Mouse (Mus musculus): Measurements from ENCODE around the gene Dpep2nb. TPM values are rescaled to one million over a fixed set of nuclear protein-coding genes. Genes with fewer than 3 reads are reported as not detected.
A peak's percentile ranks its signal among the peaks of the same experiment; 100 is the strongest.
"Not testable (repeated sequence)": the region's sequence is repeated elsewhere in the genome, so short reads cannot be mapped to it uniquely, and the experiment has no call there.

The Dpep2nb gene
- not detected for total RNA-seq (2021)
- long read RNA-seq, partial matches to known transcripts: 0 of 1 reads
- long read RNA-seq, other reads (novel, unspliced or antisense): 1 of 1 reads

- DNase-seq (ENCODE audit: low spot score in 2 of 2): no peak
These were observed at the start of gene Dpep2nb for GRCm38 (mm10) chr8:106005875-106006274. TSS of gene Dpep2nb (minus strand) at chr8:106005975.

GRCm38 (mm10) chr8:106055038-106055437 lies 49.3 kb upstream of the Dpep2nb start:
- DNase-seq (ENCODE audit: low spot score in 2 of 2): no peak

- DNase-seq (ENCODE audit: low spot score in 2 of 2): no peak
These were observed 48.5 kb upstream of the Dpep2nb start for GRCm38 (mm10) chr8:106054190-106054811.

DNA sequence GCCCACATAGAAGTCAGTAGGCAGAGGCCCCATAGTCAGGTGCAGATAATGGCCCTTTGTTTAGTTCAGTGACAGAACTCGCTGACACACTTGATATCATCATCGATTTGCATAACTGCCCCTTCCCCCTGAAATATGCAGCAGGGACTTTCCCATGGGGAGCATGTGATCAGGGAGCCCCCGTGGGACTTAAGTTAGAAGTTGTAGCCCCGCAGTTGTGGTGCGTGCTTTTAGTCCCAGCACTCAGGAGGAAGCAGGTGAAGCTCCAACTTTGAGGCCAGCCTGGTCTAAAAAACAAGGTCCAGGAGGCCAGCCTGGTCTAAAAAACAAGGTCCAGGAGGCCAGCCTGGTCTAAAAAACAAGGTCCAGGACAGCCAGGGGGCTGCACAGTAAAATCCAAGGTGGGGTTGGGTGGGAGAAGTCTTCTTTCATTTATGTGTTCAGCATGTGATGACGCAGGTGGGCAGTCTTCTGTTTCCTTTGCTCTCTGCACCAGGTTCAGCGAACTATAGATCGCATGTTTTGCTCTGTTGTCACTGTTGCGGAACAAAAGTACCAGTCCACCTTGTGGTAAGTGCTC lies 46.8 kb upstream of the Dpep2nb start:
- no peak for DNase-seq (ENCODE audit: low spot score in 2 of 2)

GRCm38 (mm10) chr8:106051068-106051467 lies 45.3 kb upstream of the Dpep2nb start:
- DNase-seq (ENCODE audit: low spot score in 2 of 2): no peak

DNA sequence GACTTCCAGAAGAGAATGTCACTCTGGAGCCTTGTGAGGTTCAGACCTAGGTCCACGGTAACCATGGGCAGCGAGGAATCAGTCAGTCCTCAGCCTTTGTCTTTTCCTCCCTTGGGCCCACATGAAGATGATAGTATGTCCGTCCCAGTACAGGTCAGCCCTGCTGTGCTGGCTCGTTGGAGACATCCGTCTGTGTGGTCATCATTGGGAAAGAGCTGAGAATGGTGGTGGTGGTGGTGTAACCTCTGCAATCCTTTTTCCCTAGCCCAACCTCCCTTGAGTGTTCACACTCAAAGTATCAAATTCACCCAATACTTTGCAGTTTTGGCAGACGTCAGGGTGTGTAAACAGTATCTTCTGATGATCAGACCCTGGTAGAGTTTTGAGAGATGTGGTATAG lies 44.1 kb upstream of the Dpep2nb start:
- DNase-seq (ENCODE audit: low spot score in 2 of 2): no peak

GRCm38 (mm10) chr8:106047854-106048630 lies 42.3 kb upstream of the Dpep2nb start:
- DNase-seq (ENCODE audit: low spot score in 2 of 2): no peak

- no peak for DNase-seq (ENCODE audit: low spot score in 2 of 2)
These were observed 41.2 kb upstream of the Dpep2nb start for GRCm38 (mm10) chr8:106046872-106047559.

DNA sequence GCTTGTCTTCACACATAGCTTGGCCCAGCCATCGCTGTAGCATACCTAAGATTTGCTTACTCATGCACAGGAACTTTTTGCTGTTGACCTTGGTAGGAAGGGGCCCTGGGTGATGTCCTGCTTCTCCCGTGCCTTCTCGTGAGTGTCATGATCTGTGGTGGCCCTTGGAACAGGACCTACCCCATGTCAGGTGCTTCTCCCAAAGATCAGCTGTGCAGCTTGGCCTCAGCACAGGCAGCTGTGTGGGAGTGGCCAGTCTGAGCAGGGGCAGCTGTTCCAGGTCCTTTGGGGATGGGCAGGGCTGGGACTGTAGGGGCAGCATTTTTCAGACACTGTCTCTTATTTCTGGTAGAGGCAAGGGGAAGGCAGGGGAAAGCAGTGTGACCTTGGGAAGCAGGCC lies 38.4 kb upstream of the Dpep2nb start:
- DNase-seq (ENCODE audit: low spot score in 2 of 2): no peak

GRCm38 (mm10) chr8:106043055-106043454 lies 37.3 kb upstream of the Dpep2nb start:
- DNase-seq (ENCODE audit: low spot score in 2 of 2): no peak

GRCm38 (mm10) chr8:106040218-106040617 lies 34.4 kb upstream of the Dpep2nb start:
- no peak for DNase-seq (ENCODE audit: low spot score in 2 of 2)

DNA sequence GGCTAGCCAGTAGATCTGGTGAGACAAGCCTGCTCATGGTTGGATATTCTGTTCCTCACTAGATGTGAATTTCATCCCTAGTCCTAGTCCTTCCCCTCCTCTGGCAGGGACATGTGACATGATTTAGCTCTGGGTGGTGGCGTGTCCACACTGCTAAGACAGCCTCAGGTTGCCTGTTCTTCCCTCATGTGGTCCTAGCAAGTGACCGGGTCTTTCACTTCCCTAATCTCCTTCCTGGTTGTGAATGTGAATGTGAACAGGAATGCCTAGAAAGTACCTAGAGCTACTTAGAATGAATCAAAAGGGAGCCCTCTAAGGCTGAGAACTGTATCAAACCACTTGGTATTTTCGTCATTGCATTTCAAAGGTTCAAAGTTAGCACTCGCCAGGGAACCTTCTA lies 33.8 kb upstream of the Dpep2nb start:
- no peak for DNase-seq (ENCODE audit: low spot score in 2 of 2)

- DNase-seq (ENCODE audit: low spot score in 2 of 2): no peak
These were observed 32.9 kb upstream of the Dpep2nb start for GRCm38 (mm10) chr8:106038721-106039120.

GRCm38 (mm10) chr8:106022483-106022882 lies 16.7 kb upstream of the Dpep2nb start:
- peak; percentile 53 to 89 for DNase-seq (ENCODE audit: low spot score in 2 of 2)

DNA sequence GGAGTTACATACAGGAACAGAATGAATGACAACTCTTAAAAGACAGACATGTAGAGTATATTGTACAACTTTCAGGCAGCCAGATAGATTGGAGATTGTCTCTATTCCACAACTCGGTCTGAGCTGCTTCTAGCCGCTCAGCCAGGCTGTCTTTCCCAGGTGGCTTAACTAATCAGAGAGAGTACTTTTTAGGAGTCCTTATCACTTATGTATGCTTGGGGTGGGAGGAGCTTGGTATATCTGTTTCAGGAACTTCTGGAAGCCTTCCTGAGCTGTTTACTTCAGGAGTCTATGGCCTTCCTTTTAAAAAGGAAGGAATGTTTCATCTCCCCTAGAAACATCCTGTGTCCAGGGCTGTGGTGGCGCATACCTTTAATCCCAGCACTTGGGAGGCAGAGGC lies 12.3 kb upstream of the Dpep2nb start:
- DNase-seq (ENCODE audit: low spot score in 2 of 2): no peak

DNA sequence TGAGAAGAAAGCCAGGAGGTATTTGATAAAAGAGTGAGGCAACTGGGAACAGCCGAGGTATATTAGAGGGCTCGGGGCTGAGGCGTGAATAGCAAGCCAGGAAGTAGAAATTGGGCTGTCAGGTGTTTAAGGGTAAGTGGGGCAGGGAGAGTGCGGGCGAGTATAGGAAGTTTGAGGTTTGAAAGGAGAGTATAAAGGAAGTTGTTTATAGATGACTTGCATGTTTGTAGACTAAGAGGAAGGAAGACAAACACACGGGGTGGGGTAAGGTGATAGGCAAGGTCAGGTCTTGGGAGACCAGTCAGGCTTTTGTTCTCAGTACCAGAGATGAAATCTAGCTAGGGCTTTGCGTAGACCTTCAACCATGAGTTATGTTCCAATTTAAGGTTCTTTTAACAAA lies 11.4 kb upstream of the Dpep2nb start:
- DNase-seq (ENCODE audit: low spot score in 2 of 2): no peak

DNA sequence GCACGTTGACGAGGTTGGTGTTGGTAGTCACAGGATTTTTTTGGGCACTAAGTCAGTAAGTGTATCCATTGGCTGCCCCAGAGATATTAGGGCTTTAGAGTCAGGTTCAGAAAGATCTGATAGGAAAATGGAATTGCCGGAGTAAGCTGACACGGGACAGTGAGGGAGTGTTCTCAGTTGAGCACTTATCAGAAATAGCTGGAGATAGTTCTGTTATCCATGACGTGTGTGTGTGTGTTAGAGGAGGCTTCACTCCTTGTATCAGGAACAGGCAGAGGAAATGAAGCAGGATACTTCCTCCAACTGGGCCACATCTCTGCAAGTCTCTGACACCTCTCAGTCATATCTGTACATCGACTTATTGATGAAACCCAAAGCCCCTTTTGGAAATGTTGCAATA lies 10.5 kb upstream of the Dpep2nb start:
- DNase-seq (ENCODE audit: low spot score in 2 of 2): no peak

DNA sequence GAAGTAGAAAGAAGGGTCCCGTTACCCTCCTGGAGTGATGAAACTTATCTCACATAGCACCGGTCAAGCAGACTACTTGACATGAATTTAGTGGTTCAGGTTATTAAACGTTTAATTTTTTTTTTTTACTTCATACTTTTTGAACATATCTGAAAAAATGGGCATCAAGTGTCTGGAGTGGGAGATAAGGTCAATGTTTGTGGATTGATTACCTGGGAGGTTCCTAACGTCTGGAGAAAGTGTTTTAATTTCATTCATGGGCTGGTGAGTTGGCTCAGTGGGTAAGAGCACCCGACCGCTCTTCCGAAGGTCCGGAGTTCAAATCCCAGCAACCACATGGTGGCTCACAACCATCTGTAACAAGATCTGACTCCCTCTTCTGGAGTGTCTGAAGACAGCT lies 6.4 kb upstream of the Dpep2nb start:
- DNase-seq (ENCODE audit: low spot score in 2 of 2): not testable (repeated sequence)

- no peak for DNase-seq (ENCODE audit: low spot score in 2 of 2)
These were observed 5.8 kb upstream of the Dpep2nb start, which contains the start of gene Ddx28 for GRCm38 (mm10) chr8:106011643-106011986. TSS of gene Ddx28 (minus strand) at chr8:106011882.

- DNase-seq (ENCODE audit: low spot score in 2 of 2): peak; percentile 90 to 96
These were observed 5.2 kb upstream of the Dpep2nb start for GRCm38 (mm10) chr8:106010748-106011642.

GRCm38 (mm10) chr8:106007891-106008290 lies 2.1 kb upstream of the Dpep2nb start:
- not testable (repeated sequence) for DNase-seq (ENCODE audit: low spot score in 2 of 2)
